ENCODE assay signal across 25 mouse cellular contexts in the genomic region with DNA sequence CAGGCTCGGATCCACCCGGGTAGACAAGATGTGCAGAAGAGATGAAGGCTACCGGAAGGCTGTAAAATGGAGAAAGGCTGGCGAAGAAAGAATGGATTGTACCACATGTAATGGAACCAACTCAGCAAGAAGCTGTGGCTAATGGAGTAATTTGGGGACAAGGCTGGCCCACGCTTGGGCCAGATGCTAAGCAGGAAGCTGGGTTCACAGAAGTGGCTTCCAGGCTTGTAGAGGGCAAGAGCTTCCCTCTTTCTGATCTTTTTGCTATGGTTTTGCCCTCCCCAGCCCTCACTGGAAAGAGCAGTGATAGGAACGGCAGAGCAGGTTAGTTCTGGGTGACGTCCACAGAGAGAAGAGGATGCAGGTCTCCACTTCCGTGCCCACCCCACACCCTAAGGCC.
"Had no signal": no experiment of that assay in that cellular context is flagged by ENCODE, and none has a peak within 500 bp of the region (broad histone marks: within the 10 kb centered on the region; RNA-seq: fewer than 3 reads in every experiment).

No protein-coding gene starts in this region.

- H3K4me2 ChIP-seq: heart, embryonic 11.5 days; heart, embryonic 13.5 days; heart, embryonic 15.5 days; hindbrain, embryonic 12.5 days; hindbrain, embryonic 14.5 days; limb, embryonic 13.5 days; limb, embryonic 15.5 days; liver, embryonic 12.5 days had no signal

- H3K27ac ChIP-seq: heart, embryonic 13.5 days; heart, embryonic 15.5 days; hindbrain, embryonic 10.5 days; hindbrain, embryonic 12.5 days; hindbrain, embryonic 14.5 days; kidney, postnatal 0 days; limb, embryonic 13.5 days; limb, embryonic 15.5 days; liver, embryonic 12.5 days; liver, embryonic 14.5 days had no signal

- H3K9me3 ChIP-seq: heart, embryonic 13.5 days; heart, embryonic 15.5 days; hindbrain, embryonic 10.5 days; hindbrain, embryonic 12.5 days; limb, embryonic 13.5 days; limb, embryonic 15.5 days; liver, embryonic 12.5 days had no signal

- H3K36me3 ChIP-seq: heart, embryonic 13.5 days; heart, embryonic 15.5 days; hindbrain, embryonic 10.5 days; hindbrain, embryonic 12.5 days; limb, embryonic 13.5 days; limb, embryonic 15.5 days; liver, embryonic 12.5 days had no signal

- H3K9ac ChIP-seq: heart, embryonic 13.5 days; heart, embryonic 15.5 days; hindbrain, embryonic 12.5 days; hindbrain, embryonic 14.5 days; limb, embryonic 13.5 days; limb, embryonic 15.5 days; liver, embryonic 12.5 days; liver, embryonic 14.5 days had no signal

- H3K4me3 ChIP-seq: heart, embryonic 13.5 days; heart, embryonic 15.5 days; hindbrain, embryonic 10.5 days; hindbrain, embryonic 12.5 days; limb, embryonic 13.5 days; limb, embryonic 15.5 days; liver, embryonic 12.5 days had no signal

- DNase-seq: gastrocnemius, postnatal 25 days; heart, adult 18-20 months; heart, postnatal 14 days; heart, postnatal 36 days; kidney, adult 18-20 months; kidney, adult 8-10 months; kidney, postnatal 14 days; kidney, postnatal 36 days; layer of hippocampus, adult 9-11 months; layer of hippocampus, postnatal 36 days; left cerebral cortex, postnatal 4 days had no signal

- ATAC-seq: hindbrain, embryonic 16.5 days; inflammation-experienced regulatory T-cells, adult 6 months; intestine, postnatal 0 days; liver, embryonic 12.5 days had no signal

- H3K4me1 ChIP-seq: heart, embryonic 13.5 days; heart, embryonic 15.5 days; hindbrain, embryonic 10.5 days; hindbrain, embryonic 12.5 days; limb, embryonic 13.5 days; liver, embryonic 12.5 days had no signal

- H3K27me3 ChIP-seq: heart, embryonic 13.5 days; heart, embryonic 15.5 days; hindbrain, embryonic 12.5 days; limb, embryonic 13.5 days; limb, embryonic 15.5 days; liver, embryonic 12.5 days had no signal
